Mouse (Mus musculus) MEL (cell line): ENCODE results near the gene Dzip1. TPM values are rescaled to one million over a fixed set of nuclear protein-coding genes. Genes with fewer than 3 reads are reported as not detected.

Source experiments
- DNase-seq: peaks from one replicate; pipeline ENCODE4 v3.0.0; 2011; ENCODE audit warnings: low read depth, low spot score
- H3K27ac ChIP-seq: 2 replicates; pipeline ENCODE4 v1.5.1; 2012; ENCODE audit warnings: low read depth, mild to moderate bottlenecking, control low read depth, low read length, moderate library complexity; ENCODE audit not compliant: control insufficient read depth
- H3K27me3 ChIP-seq, 2 experiments: fragments of 150-350 bp in 1 of 2; sonication (generic) in 1 of 2; 2 replicates each; pipeline ENCODE4 v1.6.1; 2012; ENCODE audit warnings: low read length in 2 of 2, mild to moderate bottlenecking in 2 of 2, improper control_type of control experiment in 1 of 2, moderate library complexity in 1 of 2; ENCODE audit not compliant: insufficient read depth in 2 of 2, control insufficient read depth in 1 of 2
- H3K36me3 ChIP-seq, 2 experiments: 2 replicates each; pipeline ENCODE4 v1.6.1; 2012 to 2014; ENCODE audit warnings: low read length in 2 of 2, improper control_type of control experiment in 1 of 2, inconsistent platforms in 1 of 2, mild to moderate bottlenecking in 1 of 2; ENCODE audit not compliant: insufficient read depth in 2 of 2, control insufficient read depth in 1 of 2
- H3K4me1 ChIP-seq, 2 experiments: fragments of 150-350 bp in 1 of 2; sonication (generic) in 1 of 2; 2 replicates each; pipeline ENCODE4 v1.6.1; 2012; ENCODE audit warnings: low read length in 2 of 2, improper control_type of control experiment in 1 of 2, mild to moderate bottlenecking in 1 of 2; ENCODE audit not compliant: insufficient read depth in 2 of 2, control insufficient read depth in 1 of 2
- H3K4me3 ChIP-seq, 2 experiments: fragments of 150-350 bp in 1 of 2; sonication (generic) in 1 of 2; 2 replicates each; pipeline ENCODE4 v1.5.1; 2012; ENCODE audit warnings: low read depth in 2 of 2, low read length in 2 of 2, mild to moderate bottlenecking in 2 of 2, moderate library complexity in 2 of 2, control low read depth in 1 of 2, improper control_type of control experiment in 1 of 2; ENCODE audit not compliant: control insufficient read depth in 1 of 2, insufficient read depth in 1 of 2
- H3K79me2 ChIP-seq: 2 replicates; pipeline ENCODE4 v1.6.1; 2012; ENCODE audit warnings: mild to moderate bottlenecking, low read length, moderate library complexity; ENCODE audit not compliant: control insufficient read depth, poor library complexity, insufficient read depth
- H3K9ac ChIP-seq: 2 replicates; pipeline ENCODE4 v1.6.1; 2012; ENCODE audit warnings: low read depth, mild to moderate bottlenecking, control low read depth, low read length, moderate library complexity; ENCODE audit not compliant: control insufficient read depth, poor library complexity, severe bottlenecking
- H3K9me3 ChIP-seq: fragments of 150-350 bp; sonication (generic); replicated peaks from 2 replicates; pipeline ENCODE4 v1.6.1; 2012; ENCODE audit warnings: mild to moderate bottlenecking, low read length, improper control_type of control experiment, moderate library complexity; ENCODE audit not compliant: insufficient read depth
- CHD2 ChIP-seq: IDR thresholded peaks from 2 replicates; pipeline ENCODE4 v1.6.1; 2011; ENCODE audit warnings: low read length, improper control_type of control experiment
- E2F4 ChIP-seq: IDR thresholded peaks from 2 replicates; pipeline ENCODE4 v1.6.1; 2011; ENCODE audit warnings: low read depth, low read length, improper control_type of control experiment, borderline replicate concordance
- EP300 ChIP-seq, 2 experiments: IDR thresholded peaks; 2 replicates each; pipeline ENCODE4 v1.6.1; 2011; ENCODE audit warnings: improper control_type of control experiment in 2 of 2, low read length in 2 of 2, low read depth in 1 of 2, mild to moderate bottlenecking in 1 of 2
- ETS1 ChIP-seq: IDR thresholded peaks from 2 replicates; pipeline ENCODE4 v1.6.1; 2012; ENCODE audit warnings: low read depth, mild to moderate bottlenecking, inconsistent platforms, low read length, improper control_type of control experiment, moderate library complexity
- GATA1 ChIP-seq: IDR thresholded peaks from 2 replicates; pipeline ENCODE4 v1.6.1; 2011; ENCODE audit warnings: low read depth, low read length, improper control_type of control experiment
- KAT2A ChIP-seq: conservative IDR thresholded peaks from 2 replicates; pipeline ENCODE4 v1.6.1; 2012; ENCODE audit warnings: low read depth, low read length, improper control_type of control experiment, inconsistent platforms
- MAFK ChIP-seq: IDR thresholded peaks from 2 replicates; pipeline ENCODE4 v1.6.1; 2011; ENCODE audit warnings: low read depth, mild to moderate bottlenecking, low read length, improper control_type of control experiment, borderline replicate concordance
- MAX ChIP-seq: IDR thresholded peaks from 2 replicates; pipeline ENCODE4 v1.6.1; 2011; ENCODE audit warnings: low read length, improper control_type of control experiment
- MAZ ChIP-seq: IDR thresholded peaks from 2 replicates; pipeline ENCODE4 v1.6.1; 2012; ENCODE audit warnings: low read depth, mild to moderate bottlenecking, inconsistent platforms, low read length, improper control_type of control experiment
- MYC ChIP-seq: IDR thresholded peaks from 2 replicates; pipeline ENCODE4 v1.6.1; 2011; ENCODE audit warnings: low read depth, mild to moderate bottlenecking, low read length, improper control_type of control experiment, moderate library complexity
- POLR2AphosphoS2 ChIP-seq: IDR thresholded peaks from 2 replicates; pipeline ENCODE4 v1.6.1; 2011; ENCODE audit warnings: low read length, improper control_type of control experiment
- SMC3 ChIP-seq: IDR thresholded peaks from 2 replicates; pipeline ENCODE4 v1.6.1; 2011; ENCODE audit warnings: low read depth, low read length, improper control_type of control experiment
- TAL1 ChIP-seq: IDR thresholded peaks from 2 replicates; pipeline ENCODE4 v1.6.1; 2012; ENCODE audit warnings: mild to moderate bottlenecking, inconsistent platforms, low read length, moderate library complexity, mixed read lengths
- USF1 ChIP-seq: IDR thresholded peaks from 2 replicates; pipeline ENCODE4 v1.6.1; 2014; ENCODE audit warnings: low read depth, mild to moderate bottlenecking, inconsistent platforms, low read length, improper control_type of control experiment, moderate library complexity
- USF2 ChIP-seq, 2 experiments: IDR thresholded peaks; 2 replicates each; pipeline ENCODE4 v1.6.1; 2011 to 2012; ENCODE audit warnings: improper control_type of control experiment in 2 of 2, low read length in 2 of 2, borderline replicate concordance in 1 of 2, inconsistent platforms in 1 of 2, low read depth in 1 of 2, mild to moderate bottlenecking in 1 of 2; ENCODE audit not compliant: insufficient read depth in 1 of 2
- polyA plus RNA-seq, 2 experiments: library from polyadenylated mRNA; stranded (reverse) in 1 of 2; unstranded in 1 of 2; fragments of >175 nt in 1 of 2; fragments of >200 nt in 1 of 2; gene quantifications; 2 replicates each; pipeline versions ENCODE4 v1.2.1 to v1.2.4; 2012; ENCODE audit warnings: low replicate concordance in 2 of 2, low read depth in 1 of 2; ENCODE audit not compliant: insufficient read length in 2 of 2, insufficient read depth in 1 of 2, missing spikeins in 1 of 2
- total RNA-seq: library from RNA; depleted of rRNA; stranded (reverse); fragments of 300-350 nt; gene quantifications from 2 replicates; pipeline ENCODE4 v1.2.3, GENCODE M21; 2012

The Dzip1 gene
- total and polyA plus RNA-seq, 3 experiments, result 0.35 to 1.8 TPM; not detected in 1

DNA sequence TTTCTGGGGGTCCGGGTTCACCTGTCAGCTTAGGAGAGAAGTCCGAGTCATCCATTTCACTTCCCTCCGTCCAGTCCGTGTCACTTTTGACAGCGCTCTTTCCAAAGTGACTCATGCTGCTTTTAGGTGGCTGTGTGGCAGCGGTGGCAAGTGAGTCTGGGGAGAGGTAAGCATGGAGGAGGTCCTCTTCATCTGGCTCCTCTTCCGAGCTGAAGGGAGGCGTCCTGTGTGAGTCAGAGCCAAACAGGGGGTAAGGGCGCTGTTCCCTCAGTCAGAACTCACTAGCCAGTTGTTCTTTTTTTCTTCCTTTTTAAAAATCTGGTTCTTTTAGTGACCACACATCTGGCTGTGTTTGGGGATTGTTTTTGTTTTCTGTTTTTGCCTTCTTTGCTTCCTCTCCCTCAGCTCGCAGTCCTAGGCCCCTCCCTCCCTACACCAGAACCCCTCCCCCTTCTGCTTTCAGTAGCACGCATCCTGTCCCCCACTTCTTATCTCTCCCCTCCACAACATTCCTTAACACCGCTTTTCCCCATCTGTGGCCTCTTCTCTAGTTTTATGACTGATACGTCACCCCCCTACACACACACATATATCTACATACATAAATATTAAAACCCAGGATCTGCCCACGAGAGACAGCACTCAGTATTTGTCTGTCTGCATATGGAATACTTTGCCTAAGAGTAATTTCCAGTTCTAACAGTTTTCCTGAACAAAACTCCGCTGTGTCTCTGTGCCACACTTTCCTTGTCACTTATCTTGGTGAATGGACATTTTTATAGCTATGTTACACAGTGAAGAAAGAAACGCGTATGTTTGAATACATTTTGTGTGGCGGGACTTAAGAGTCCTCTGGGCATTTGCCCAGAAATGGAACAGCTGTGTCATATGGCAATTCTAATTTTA lies 41.7 kb downstream of the Dzip1 start:
- Histone ChIP-seq H3K27me3 (no peaks in the 10 kb centered on the region), H3K27ac (peak overlapping the region; percentile 63), H3K9me3 (no peaks in the 10 kb centered on the region), H3K79me2 (no peaks in the 10 kb centered on the region), H3K36me3 (peaks cover 0 to 8% of the 10 kb centered on the region in 2 experiments; a peak in 2 of 4 replicates), H3K4me1 (peaks cover 0 to 6% of the 10 kb centered on the region in 2 experiments; a peak in 2 of 4 replicates), H3K9ac (peak overlapping the region; percentile 56), H3K4me3 (peak overlapping the region; percentile 32 to 53; a peak in 3 of 4 replicates)
- DNase-seq, result peak; percentile 74
- TF ChIP-seq GATA1 (peak; percentile 56; the same call in 1 of the 2 replicates), TAL1 (peak; percentile 44), EP300 (IDR thresholded peaks at IDR 0.05; ENCODE audit: low read depth in 1 of 2, low read length in 2 of 2) (peak in 1 of 2 experiments; percentile 51; a peak in 2 of 4 replicates), SMC3 (no peak), POLR2AphosphoS2 (no peak)

GRCm38 (mm10) chr14:118880696-118881095 lies 44.6 kb downstream of the Dzip1 start:
- DNase-seq, result no peak
- Histone ChIP-seq H3K4me1 (peaks cover 0 to 6% of the 10 kb centered on the region in 2 experiments; a peak in 2 of 4 replicates), H3K36me3 (peaks cover 0 to 8% of the 10 kb centered on the region in 2 experiments; a peak in 2 of 4 replicates), H3K79me2 (no peaks in the 10 kb centered on the region), H3K27ac (no peak overlapping the region), H3K27me3 (no peaks in the 10 kb centered on the region), H3K9me3 (no peaks in the 10 kb centered on the region), H3K9ac (no peak overlapping the region), H3K4me3 (no peak overlapping the region)
- no peak for TF ChIP-seq USF2 (IDR thresholded peaks at IDR 0.05; ENCODE audit: borderline replicate concordance in 1 of 2, insufficient read depth in 1 of 2, low read depth in 1 of 2, low read length in 2 of 2)
- no peak for TF ChIP-seq USF1
- TF ChIP-seq CHD2, result no peak
- no peak for TF ChIP-seq MYC
- no peak for TF ChIP-seq ETS1
- TF ChIP-seq MAX, result no peak
- no peak for TF ChIP-seq MAFK
- no peak for TF ChIP-seq MAZ
- TF ChIP-seq E2F4, result no peak
- TF ChIP-seq KAT2A, result no peak
